Mouse (Mus musculus) embryonic facial prominence, embryonic 13.5 days (tissue): ENCODE data around the gene Gfm2. TPM values are rescaled to one million over a fixed set of nuclear protein-coding genes. Genes with fewer than 3 reads are reported as not detected.

Experiments used
- ATAC-seq: fragments of 200-750 bp; cut with Nextera tagmentation; 2 replicates; pipeline ENCODE4 v1.8.0; 2017; ENCODE audit warnings: low read depth; ENCODE audit not compliant: insufficient number of reproducible peaks, insufficient read depth, low FRiP score, low TSS enrichment
- H3K27ac ChIP-seq: fragments of 300-500 bp; sonication (generic); 2 replicates; pipeline ENCODE4 v1.5.1; 2015; ENCODE audit warnings: moderate library complexity, mild to moderate bottlenecking, inconsistent platforms
- H3K27me3 ChIP-seq: fragments of 300-500 bp; sonication (generic); 2 replicates; pipeline ENCODE4 v1.6.1; 2015; ENCODE audit warnings: mild to moderate bottlenecking, inconsistent platforms
- H3K36me3 ChIP-seq: fragments of 300-500 bp; sonication (generic); 2 replicates; pipeline ENCODE4 v1.6.1; 2015; ENCODE audit warnings: mild to moderate bottlenecking, inconsistent platforms
- H3K4me1 ChIP-seq: fragments of 300-500 bp; sonication (generic); 2 replicates; pipeline ENCODE4 v1.6.1; 2015; ENCODE audit warnings: inconsistent platforms
- H3K4me2 ChIP-seq: fragments of 300-500 bp; sonication (generic); 2 replicates; pipeline ENCODE4 v1.6.1; 2015; ENCODE audit warnings: moderate library complexity, mild to moderate bottlenecking, inconsistent platforms
- H3K4me3 ChIP-seq: fragments of 300-500 bp; sonication (generic); 2 replicates; pipeline ENCODE4 v1.5.1; 2015; ENCODE audit warnings: mild to moderate bottlenecking, inconsistent platforms
- H3K9ac ChIP-seq: fragments of 300-500 bp; sonication (generic); 2 replicates; pipeline ENCODE4 v1.6.1; 2015; ENCODE audit warnings: mild to moderate bottlenecking, inconsistent platforms
- H3K9me3 ChIP-seq: fragments of 300-500 bp; sonication (generic); 2 replicates; pipeline ENCODE4 v1.6.1; 2016; ENCODE audit warnings: inconsistent platforms
- WGBS: fragments of 180-500 bp; shearing (Covaris S2); methylation state at CpG from one replicate; pipeline ENCODE4 v1.1.7; 2015; ENCODE audit warnings: mixed read lengths; 5-methylcytosine and 5-hydroxymethylcytosine counted together
- polyA plus RNA-seq: library from polyadenylated mRNA; unstranded; fragments of >200 nt; fragmentation: Nextera tagmentation; extraction: Ambion mirVana; gene quantifications from 2 replicates; pipeline ENCODE4 v1.2.1, GENCODE M21; 2015

The Gfm2 gene
- polyA plus RNA-seq, 1 experiment from 2014 or later: 38.0 TPM

GRCm38 (mm10) chr13:97193420-97193819 is 55.7 kb downstream of the Gfm2 start:
- Histone ChIP-seq H3K4me3 (no peak overlapping the region), H3K4me1 (peaks cover 8% of the 10 kb centered on the region; the same call in 1 of the 2 replicates), H3K9ac (no peak overlapping the region), H3K4me2 (no peak overlapping the region), H3K27ac (no peak overlapping the region), H3K36me3 (no peaks in the 10 kb centered on the region), H3K27me3 (no peaks in the 10 kb centered on the region), H3K9me3 (no peaks in the 10 kb centered on the region)
- ATAC-seq: no peak
- WGBS: 59% methylated on average over 7 of the region's 7 CpGs

DNA sequence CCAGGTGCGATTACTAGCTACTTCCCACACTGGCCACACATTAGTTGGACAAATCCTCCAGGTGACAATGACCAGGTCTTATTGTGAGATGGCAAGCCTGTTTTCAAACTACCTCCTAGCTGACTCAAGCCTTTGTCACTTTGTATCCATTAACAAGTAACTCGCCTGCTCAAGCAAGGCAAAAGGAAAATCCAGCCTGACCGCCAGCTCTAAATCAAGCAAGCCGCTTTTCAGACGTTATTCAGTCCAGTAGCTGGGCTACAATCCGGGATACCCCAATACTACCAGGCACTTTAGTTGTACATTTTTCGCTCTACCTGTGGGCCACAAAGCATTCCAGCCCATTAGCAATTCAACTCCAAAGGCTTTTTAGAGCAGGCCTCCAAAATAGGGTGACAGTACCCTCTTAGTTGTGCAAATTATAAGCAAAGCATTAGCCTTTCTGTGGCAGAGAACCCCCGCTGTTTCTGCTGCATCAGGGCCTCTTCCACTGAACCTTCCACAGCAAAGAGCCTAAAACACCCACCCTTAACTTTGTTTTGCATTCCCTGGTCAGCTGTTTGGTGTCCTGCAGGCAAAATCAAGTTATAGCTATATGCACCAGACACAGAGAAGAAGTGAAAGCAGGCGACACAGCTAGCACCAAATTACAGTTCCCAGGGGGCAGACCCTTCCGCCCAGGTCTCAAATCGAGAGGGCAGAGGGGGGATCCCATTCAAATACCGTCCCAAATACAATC is 58.6 kb downstream of the Gfm2 start:
- Histone ChIP-seq H3K27me3 (no peaks in the 10 kb centered on the region), H3K9ac (no peak overlapping the region), H3K27ac (no peak overlapping the region), H3K4me2 (no peak overlapping the region), H3K36me3 (no peaks in the 10 kb centered on the region), H3K4me3 (no peak overlapping the region), H3K9me3 (no peaks in the 10 kb centered on the region), H3K4me1 (peaks cover 8% of the 10 kb centered on the region; the same call in 1 of the 2 replicates)
- no peak for ATAC-seq
- 61% methylated on average over 12 of the region's 12 CpGs for WGBS

GRCm38 (mm10) chr13:97196925-97197218 is 59.1 kb downstream of the Gfm2 start:
- 0 out of 2 replicates have a peak overlapping the region, but pooled peaks have one; percentile 91 for H3K4me2 ChIP-seq
- no peak overlapping the region for H3K27ac ChIP-seq
- no peak overlapping the region for H3K4me3 ChIP-seq
- H3K9me3 ChIP-seq: no peaks in the 10 kb centered on the region
- no peak overlapping the region for H3K9ac ChIP-seq
- no peaks in the 10 kb centered on the region for H3K36me3 ChIP-seq
- ATAC-seq: no peak
- WGBS: 78% methylated on average over 2 of the region's 2 CpGs
- H3K4me1 ChIP-seq: peaks cover 8% of the 10 kb centered on the region; the same call in 1 of the 2 replicates
- no peaks in the 10 kb centered on the region for H3K27me3 ChIP-seq

- H3K9ac ChIP-seq: peak within 1 kb of the TSS; percentile 82
- H3K4me1 ChIP-seq: peaks cover 8% of the 10 kb centered on the region; the same call in 1 of the 2 replicates
- peak within 1 kb of the TSS; percentile 91 for H3K4me2 ChIP-seq
- H3K36me3 ChIP-seq: no peaks in the 10 kb centered on the region
- H3K4me3 ChIP-seq: peak within 1 kb of the TSS; percentile 71
- ATAC-seq: peak; percentile 79
- H3K9me3 ChIP-seq: no peaks in the 10 kb centered on the region
- peak within 1 kb of the TSS; percentile 73; the same call in 1 of the 2 replicates for H3K27ac ChIP-seq
- WGBS: under 1% methylated on average over 45 of the region's 45 CpGs
- no peaks in the 10 kb centered on the region for H3K27me3 ChIP-seq
Observed at GRCm38 (mm10) chr13:97197932-97198562, 60.3 kb downstream of the Gfm2 start, which contains the start of gene Hexb. Gene Hexb (minus strand): TSS chr13:97198357.

GRCm38 (mm10) chr13:97199123-97199522 is 61.4 kb downstream of the Gfm2 start:
- no peaks in the 10 kb centered on the region for H3K9me3 ChIP-seq
- ATAC-seq: no peak
- H3K4me3 ChIP-seq: no peak overlapping the region
- no peaks in the 10 kb centered on the region for H3K36me3 ChIP-seq
- peaks cover 9% of the 10 kb centered on the region for H3K4me1 ChIP-seq
- no peaks in the 10 kb centered on the region for H3K27me3 ChIP-seq
- 80% methylated on average over 2 of the region's 2 CpGs for WGBS
- no peak overlapping the region for H3K9ac ChIP-seq
- no peak overlapping the region for H3K4me2 ChIP-seq
- no peak overlapping the region for H3K27ac ChIP-seq

DNA sequence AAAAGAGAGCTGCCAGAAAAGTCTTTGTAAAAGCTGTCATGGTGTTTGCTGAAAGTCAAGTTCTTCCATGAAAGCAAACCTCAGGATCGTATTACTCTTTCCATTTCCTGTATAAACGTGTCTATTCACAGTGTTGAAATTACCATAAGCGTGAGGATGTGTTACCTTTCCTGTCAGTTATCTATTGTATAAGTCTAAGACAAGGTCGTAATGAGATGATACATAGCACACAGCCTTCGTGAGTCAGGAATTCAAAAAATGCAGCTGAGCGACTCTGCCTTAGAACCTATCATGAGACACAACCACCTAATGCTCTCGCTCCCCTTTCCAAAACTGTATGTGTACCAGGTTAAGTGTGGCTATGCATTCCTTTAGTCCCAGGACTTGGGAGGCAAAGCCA is 63.3 kb downstream of the Gfm2 start:
- ATAC-seq: no peak
- Histone ChIP-seq H3K9me3 (no peaks in the 10 kb centered on the region), H3K4me3 (no peak overlapping the region), H3K27ac (no peak overlapping the region), H3K4me2 (no peak overlapping the region), H3K36me3 (no peaks in the 10 kb centered on the region), H3K9ac (no peak overlapping the region), H3K27me3 (no peaks in the 10 kb centered on the region), H3K4me1 (peaks cover 13% of the 10 kb centered on the region)
- 60% methylated on average over 7 of the region's 7 CpGs for WGBS

DNA sequence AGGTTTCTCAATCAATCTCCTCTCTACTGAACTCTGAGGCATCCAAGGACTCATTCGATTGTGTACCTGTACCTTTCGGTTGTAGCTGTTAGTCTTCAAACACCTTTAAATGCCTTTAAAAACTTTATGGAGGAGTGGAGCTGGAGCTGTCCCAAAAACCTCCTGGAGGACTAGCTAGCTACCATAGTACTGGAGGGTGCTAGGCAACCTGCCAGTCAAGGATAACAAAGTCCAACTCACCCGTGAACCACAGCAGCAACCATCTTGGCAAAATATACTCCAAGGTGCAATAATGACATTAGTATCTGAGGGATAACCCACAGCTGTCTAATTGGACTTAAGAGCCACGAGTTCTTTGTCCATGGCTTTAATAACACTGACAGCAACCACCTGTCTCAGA is 64.2 kb downstream of the Gfm2 start:
- no peak for ATAC-seq
- no peak overlapping the region for H3K4me2 ChIP-seq
- H3K4me3 ChIP-seq: no peak overlapping the region
- peaks cover 10% of the 10 kb centered on the region for H3K4me1 ChIP-seq
- H3K27ac ChIP-seq: no peak overlapping the region
- H3K36me3 ChIP-seq: no peaks in the 10 kb centered on the region
- no peaks in the 10 kb centered on the region for H3K9me3 ChIP-seq
- H3K27me3 ChIP-seq: no peaks in the 10 kb centered on the region
- no peak overlapping the region for H3K9ac ChIP-seq
- 81% methylated on average over 4 of the region's 4 CpGs for WGBS

- Histone ChIP-seq H3K4me1 (peaks cover 4% of the 10 kb centered on the region; the same call in 1 of the 2 replicates), H3K36me3 (no peaks in the 10 kb centered on the region), H3K4me3 (peak overlapping the region; percentile 36), H3K27ac (peak overlapping the region; percentile 69), H3K9me3 (no peaks in the 10 kb centered on the region), H3K27me3 (no peaks in the 10 kb centered on the region), H3K4me2 (peak overlapping the region; percentile 58), H3K9ac (peak overlapping the region; percentile 27)
- WGBS: 9% methylated on average over 18 of the region's 18 CpGs
- peak; percentile 61; the same call in 1 of the 2 replicates for ATAC-seq
Observed at GRCm38 (mm10) chr13:97205052-97205701, 67.4 kb downstream of the Gfm2 start.

- ATAC-seq: no peak
- 87% methylated on average over 2 of the region's 2 CpGs for WGBS
Observed at GRCm38 (mm10) chr13:97206046-97206445, 68.3 kb downstream of the Gfm2 start.

GRCm38 (mm10) chr13:97207472-97208111 is 69.9 kb downstream of the Gfm2 start:
- H3K27ac ChIP-seq: no peak overlapping the region
- H3K36me3 ChIP-seq: no peaks in the 10 kb centered on the region
- no peaks in the 10 kb centered on the region for H3K9me3 ChIP-seq
- no peak overlapping the region for H3K4me3 ChIP-seq
- no peak overlapping the region for H3K4me2 ChIP-seq
- ATAC-seq: no peak
- H3K9ac ChIP-seq: no peak overlapping the region
- WGBS: 80% methylated on average over 7 of the region's 7 CpGs
- no peaks in the 10 kb centered on the region for H3K27me3 ChIP-seq
- H3K4me1 ChIP-seq: peaks cover 9% of the 10 kb centered on the region

More at GRCm38 (mm10) chr13:97206046-97206445, 68.3 kb downstream of the Gfm2 start:
- Histone ChIP-seq H3K36me3 (no peaks in the 10 kb centered on the region), H3K9me3 (no peaks in the 10 kb centered on the region), H3K9ac (no peak overlapping the region), H3K4me2 (no peak overlapping the region), H3K4me3 (no peak overlapping the region), H3K27me3 (no peaks in the 10 kb centered on the region), H3K4me1 (peaks cover 4% of the 10 kb centered on the region; the same call in 1 of the 2 replicates), H3K27ac (no peak overlapping the region)

DNA sequence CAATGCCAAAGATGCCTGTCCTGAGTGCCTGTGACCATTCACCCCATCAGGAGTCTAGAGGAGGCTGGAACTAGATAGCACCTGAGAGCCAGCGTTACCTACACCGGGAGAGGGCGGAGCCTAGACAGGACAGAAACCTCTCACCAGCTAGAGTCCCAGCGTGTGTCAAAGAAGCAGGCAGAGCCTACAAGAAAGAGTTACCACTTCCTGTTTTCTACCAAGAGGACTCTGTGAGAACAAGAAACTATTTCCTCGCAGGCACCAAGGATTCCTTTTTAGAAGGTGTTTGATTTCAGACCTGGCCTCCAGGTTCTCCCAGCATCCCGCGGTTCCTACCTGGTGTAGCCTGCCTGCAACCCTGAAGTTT is 70.4 kb downstream of the Gfm2 start:
- no peaks in the 10 kb centered on the region for H3K27me3 ChIP-seq
- no peak for ATAC-seq
- WGBS: 56% methylated on average over 7 of the region's 7 CpGs

More for the DNA sequence above, 70.4 kb downstream of the Gfm2 start:
- Histone ChIP-seq H3K9ac (no peak overlapping the region), H3K27ac (no peak overlapping the region), H3K4me1 (peaks cover 9% of the 10 kb centered on the region), H3K4me3 (no peak overlapping the region), H3K36me3 (no peaks in the 10 kb centered on the region), H3K4me2 (no peak overlapping the region), H3K9me3 (no peaks in the 10 kb centered on the region)
